Mouse (Mus musculus): Measurements from ENCODE around the gene Uqcrc2.

GRCm38 (mm10) chr7:120695641-120696040 lies 60.7 kb downstream of the Uqcrc2 start:
- TF ChIP-seq EP300 (IDR thresholded peaks at IDR 0.05) = no peak
- no peak for TF ChIP-seq CTCF (IDR thresholded peaks at IDR 0.05)

Measured in lung, postnatal 0 days (tissue).